Mouse (Mus musculus): ENCODE measurements at regions not wholly inside any gene's neighbourhood (a gene's known extent, or its start where the extent isn't known, plus 50 kb on each side); places are given as distances from the start of the nearest gene placed in this dataset.

- no peak for TF ChIP-seq POLR2A (IDR thresholded peaks at IDR 0.05; ENCODE audit: borderline replicate concordance, insufficient read depth, low read length)
- TF ChIP-seq CTCF (IDR thresholded peaks at IDR 0.05; ENCODE audit: borderline replicate concordance, insufficient read depth, low read depth, low read length), result no peak
Measured at GRCm38 (mm10) chr15:62262487-62262886, 1339.7 kb upstream of the A1bg start.

Data from cerebellum, adult 2 months (tissue).